Mouse (Mus musculus): Measurements from ENCODE around the gene Sprn.

GRCm38 (mm10) chr7:140125278-140126021 is 29.2 kb downstream of the Sprn start:
- TF ChIP-seq CTCF (IDR thresholded peaks at IDR 0.05; ENCODE audit: low read depth) (no peak), EP300 (IDR thresholded peaks at IDR 0.05; ENCODE audit: low read depth) (no peak)

Data from liver, postnatal 0 days (tissue).